Mouse (Mus musculus) right cerebral cortex, adult 2 months (tissue): ENCODE results near the gene Fam110c.

Experiments
- DNase-seq, 2 experiments: peaks; one replicate each; pipeline ENCODE4 v3.0.0; 2021 to 2022; ENCODE audit warnings: low spot score in 2 of 2

Gene Fam110c

GRCm38 (mm10) chr12:31101821-31102220 is 28.2 kb downstream of the Fam110c start:
- no peak for DNase-seq

- DNase-seq: peak; percentile 57 to 64
These were observed 42.4 kb downstream of the Fam110c start for GRCm38 (mm10) chr12:31116005-31116466.

- no peak for DNase-seq
These were observed 46.9 kb downstream of the Fam110c start for GRCm38 (mm10) chr12:31120535-31120934.

GRCm38 (mm10) chr12:31122892-31123622 is 49.4 kb downstream of the Fam110c start:
- no peak for DNase-seq

- DNase-seq: no peak
These were observed 52.4 kb downstream of the Fam110c start for GRCm38 (mm10) chr12:31126071-31126470.

GRCm38 (mm10) chr12:31129548-31129947 is 55.9 kb downstream of the Fam110c start:
- no peak for DNase-seq
